Mouse (Mus musculus): ENCODE measurements around the gene Scnm1.
"Not testable (repeated sequence)": the region's sequence is repeated elsewhere in the genome, so short reads cannot be mapped to it uniquely, and the experiment has no call there.

The Scnm1 gene

GRCm38 (mm10) chr3:95107308-95107707, 26.5 kb downstream of the Scnm1 start:
- not testable (repeated sequence) for DNase-seq (ENCODE audit: low spot score in 2 of 2)

GRCm38 (mm10) chr3:95106338-95107117, 27.3 kb downstream of the Scnm1 start, which contains the start of gene Pip5k1a:
Gene Pip5k1a, minus strand, starts transcription at chr3:95106930.
- peak; percentile 97 to 98 for DNase-seq (ENCODE audit: low spot score in 2 of 2)

GRCm38 (mm10) chr3:95105586-95106337, 28.0 kb downstream of the Scnm1 start:
- DNase-seq (ENCODE audit: low spot score in 2 of 2), result no peak

GRCm38 (mm10) chr3:95105121-95105520, 28.7 kb downstream of the Scnm1 start:
- no peak for DNase-seq (ENCODE audit: low spot score in 2 of 2)

GRCm38 (mm10) chr3:95100854-95101253, 33.0 kb downstream of the Scnm1 start:
- DNase-seq (ENCODE audit: low spot score in 2 of 2), result no peak

GRCm38 (mm10) chr3:95088071-95088470, 45.7 kb downstream of the Scnm1 start:
- no peak for DNase-seq (ENCODE audit: low spot score in 2 of 2)

Measured in thymus, postnatal 10 days (tissue).